Mouse (Mus musculus): Measurements from ENCODE around the gene Ppp1r12c. TPM values are rescaled to one million over a fixed set of nuclear protein-coding genes. Genes with fewer than 3 reads are reported as not detected.
A peak's percentile ranks its signal among the peaks of the same experiment; 100 is the strongest.

Gene Ppp1r12c
- polyA plus RNA-seq, 1 experiment from 2014 or later = 53.6 TPM

DNA sequence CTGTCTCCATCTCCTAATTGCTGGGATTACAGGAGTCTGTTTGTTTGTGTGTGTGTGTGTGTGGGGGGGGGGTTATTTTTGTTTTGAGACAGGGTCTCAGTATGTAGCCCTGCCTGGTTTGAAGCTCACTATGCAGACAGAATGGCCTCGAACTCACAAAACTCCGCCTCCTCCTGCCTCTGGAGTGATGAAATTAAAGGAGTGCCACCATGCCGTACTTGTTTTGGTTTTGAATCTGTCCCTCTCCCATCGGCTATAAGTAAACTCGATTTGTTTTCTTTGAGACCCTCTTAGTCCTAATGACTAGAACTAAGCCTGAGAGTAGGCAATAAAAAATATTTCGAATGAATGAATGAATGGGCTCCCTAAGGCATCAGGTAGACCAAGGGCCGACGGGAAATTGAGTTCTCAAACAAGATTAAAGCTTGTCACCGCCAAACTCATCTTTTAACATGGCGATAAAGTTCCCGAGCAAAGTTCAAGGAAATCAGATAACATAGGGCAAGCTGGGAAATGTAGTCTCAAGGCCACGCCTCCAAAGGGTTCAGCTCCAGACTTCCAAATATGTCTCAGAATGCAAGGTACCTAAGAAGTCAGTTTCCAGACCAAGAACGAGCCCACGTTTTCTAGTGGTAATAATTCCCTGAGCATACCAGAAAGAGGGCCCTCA lies 1.1 kb upstream of the Ppp1r12c start:
- peaks cover 21% of the 10 kb centered on the region for H3K4me1 ChIP-seq
- no peak for ATAC-seq (ENCODE audit: insufficient read depth, low FRiP score, low read depth)
- peak overlapping the region; percentile 62 for H3K4me2 ChIP-seq
- 8% methylated on average over 14 of the region's 14 CpGs for WGBS
- peak overlapping the region; percentile 93 for H3K4me3 ChIP-seq (replicated peaks)
- no peaks in the 10 kb centered on the region for H3K27me3 ChIP-seq (replicated peaks)
- no peaks in the 10 kb centered on the region for H3K36me3 ChIP-seq
- no peaks in the 10 kb centered on the region for H3K9me3 ChIP-seq
- no peak overlapping the region for H3K9ac ChIP-seq
- H3K27ac ChIP-seq = peak overlapping the region; percentile 94

DNA sequence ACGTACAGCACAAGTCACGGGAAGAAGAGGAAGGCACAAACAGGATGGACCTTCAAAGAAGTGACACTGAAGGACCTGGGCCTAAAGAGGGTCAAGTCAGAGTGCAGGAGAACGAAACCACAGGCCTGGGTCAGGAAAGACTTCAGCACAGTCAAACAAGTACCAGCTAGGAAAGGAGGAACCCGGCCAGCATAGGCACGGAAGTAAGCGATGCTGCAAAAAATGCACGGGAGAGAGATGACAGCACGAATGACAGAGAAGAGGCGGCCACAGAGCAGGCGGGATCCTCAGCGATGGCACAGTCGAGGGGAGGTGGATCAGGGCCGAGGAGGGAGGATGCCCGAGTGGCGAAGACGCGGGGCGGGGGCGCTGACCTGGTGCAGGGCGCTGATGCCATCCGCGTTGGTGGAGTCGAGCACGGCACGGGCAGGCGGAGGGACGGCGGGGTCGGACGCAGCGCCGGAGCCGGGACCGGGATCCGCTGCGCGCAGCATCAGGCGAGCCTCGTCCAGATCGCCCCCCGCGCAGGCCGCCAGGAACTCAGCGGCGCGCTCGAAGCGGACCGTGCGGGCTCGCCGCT lies 498 bp downstream of the Ppp1r12c start:
- H3K27me3 ChIP-seq (replicated peaks) = no peaks in the 10 kb centered on the region
- under 1% methylated on average over 26 of the region's 52 CpGs for WGBS
- peak overlapping the region; percentile 83 for H3K9ac ChIP-seq
- H3K9me3 ChIP-seq = no peaks in the 10 kb centered on the region
- peak overlapping the region; percentile 69 for H3K4me2 ChIP-seq
- H3K4me3 ChIP-seq (replicated peaks) = peak overlapping the region; percentile 93
- H3K36me3 ChIP-seq = no peaks in the 10 kb centered on the region
- peak overlapping the region; percentile 94 for H3K27ac ChIP-seq
- peak; percentile 37 for ATAC-seq (ENCODE audit: insufficient read depth, low FRiP score, low read depth)
- H3K4me1 ChIP-seq = peaks cover 23% of the 10 kb centered on the region

DNA sequence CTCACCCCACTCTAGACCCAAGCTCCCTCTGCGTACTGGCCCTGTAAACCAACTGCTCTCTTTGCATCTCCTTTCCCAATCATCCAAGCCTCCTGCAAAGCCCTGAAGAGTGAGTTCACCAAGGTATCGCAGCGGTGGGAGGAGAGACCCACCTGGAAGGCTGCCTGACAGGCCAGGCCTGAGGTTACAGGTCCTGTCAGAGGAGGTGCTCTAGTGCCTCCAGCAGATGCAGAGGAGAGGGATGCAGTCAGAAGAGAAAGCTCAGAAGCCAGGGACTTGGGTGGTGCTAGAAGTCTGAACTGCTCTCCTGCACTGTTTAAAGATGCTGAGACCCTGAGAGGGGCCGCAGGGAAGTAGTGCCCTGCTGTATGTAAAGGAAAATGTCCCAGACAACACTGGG lies 2.4 kb downstream of the Ppp1r12c start:
- H3K36me3 ChIP-seq = peaks cover 3% of the 10 kb centered on the region; the same call in 1 of the 2 replicates
- peak overlapping the region; percentile 93; the same call in 1 of the 2 replicates for H3K4me3 ChIP-seq (replicated peaks)
- no peaks in the 10 kb centered on the region for H3K9me3 ChIP-seq
- H3K27ac ChIP-seq = peak overlapping the region; percentile 61; the same call in 1 of the 2 replicates
- 85% methylated on average over 4 of the region's 4 CpGs for WGBS
- H3K4me2 ChIP-seq = peak overlapping the region; percentile 69
- peaks cover 23% of the 10 kb centered on the region for H3K4me1 ChIP-seq
- no peak overlapping the region; the same call in 1 of the 2 replicates for H3K9ac ChIP-seq
- ATAC-seq (ENCODE audit: insufficient read depth, low FRiP score, low read depth) = no peak
- no peaks in the 10 kb centered on the region for H3K27me3 ChIP-seq (replicated peaks)

DNA sequence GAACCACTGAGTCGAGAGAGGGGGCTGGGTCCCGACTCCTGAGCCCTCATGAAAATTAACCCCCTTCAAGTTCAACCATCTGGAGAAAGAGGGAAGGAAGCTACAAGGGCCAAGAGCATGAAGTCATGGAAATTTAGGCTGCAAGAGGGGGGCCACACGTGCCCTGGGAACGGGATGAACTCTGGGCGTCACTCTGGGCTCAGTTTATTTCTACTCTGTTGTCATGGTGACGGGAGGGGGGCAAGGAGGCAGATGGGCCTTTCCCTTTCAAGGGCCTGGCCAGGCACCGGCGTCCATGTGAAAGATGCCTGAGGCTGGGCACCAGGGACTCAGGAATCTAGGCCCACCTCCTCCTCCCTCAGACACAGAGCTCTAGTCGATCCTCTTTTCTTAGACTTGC lies 3.2 kb downstream of the Ppp1r12c start:
- H3K36me3 ChIP-seq = peaks cover 3% of the 10 kb centered on the region; the same call in 1 of the 2 replicates
- no peak overlapping the region for H3K9ac ChIP-seq
- H3K4me3 ChIP-seq (replicated peaks) = 0 out of 2 replicates have a peak overlapping the region, but pooled peaks have one; percentile 5
- 23% methylated on average over 9 of the region's 9 CpGs for WGBS
- H3K4me1 ChIP-seq = peaks cover 23% of the 10 kb centered on the region
- no peaks in the 10 kb centered on the region for H3K9me3 ChIP-seq
- ATAC-seq (ENCODE audit: insufficient read depth, low FRiP score, low read depth) = peak; percentile 3; the same call in 1 of the 2 replicates
- peak overlapping the region; percentile 61 for H3K27ac ChIP-seq
- H3K4me2 ChIP-seq = peak overlapping the region; percentile 69
- no peaks in the 10 kb centered on the region for H3K27me3 ChIP-seq (replicated peaks)

DNA sequence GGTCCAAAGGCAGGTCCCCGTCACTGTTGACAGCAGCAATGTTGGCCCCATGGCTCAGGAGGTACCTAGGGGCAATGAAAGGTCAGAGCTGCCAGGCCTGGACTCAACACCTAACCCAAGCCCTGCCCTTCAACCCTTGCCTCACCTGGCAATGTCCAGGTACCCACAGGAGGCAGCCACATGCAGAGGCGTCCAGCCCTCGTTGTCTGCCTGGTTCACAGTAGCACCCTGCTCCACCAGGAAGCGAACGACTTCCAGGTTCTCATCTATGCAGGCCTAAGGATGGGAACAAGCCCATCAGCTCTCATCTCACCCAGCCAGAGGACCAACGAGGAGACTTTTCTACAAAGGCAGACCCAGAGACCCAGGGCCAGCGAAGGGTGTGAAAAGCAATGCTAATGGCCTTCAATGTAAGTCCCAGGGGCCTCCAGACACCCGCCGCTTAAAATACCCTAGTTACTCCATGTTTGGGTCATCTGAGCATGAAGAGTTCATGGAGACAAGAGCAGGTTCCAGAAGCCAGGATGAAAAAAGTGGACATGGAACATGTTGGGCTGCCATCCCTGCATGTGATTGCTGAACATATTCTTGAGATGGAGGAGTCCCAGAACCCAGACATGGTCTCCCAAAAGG lies 4.1 kb downstream of the Ppp1r12c start:
- H3K27ac ChIP-seq = peak overlapping the region; percentile 51; the same call in 1 of the 2 replicates
- peaks cover 3% of the 10 kb centered on the region; the same call in 1 of the 2 replicates for H3K36me3 ChIP-seq
- H3K27me3 ChIP-seq (replicated peaks) = no peaks in the 10 kb centered on the region
- H3K4me1 ChIP-seq = peaks cover 31% of the 10 kb centered on the region
- peak overlapping the region; percentile 69; the same call in 1 of the 2 replicates for H3K4me2 ChIP-seq
- H3K4me3 ChIP-seq (replicated peaks) = no peak overlapping the region
- ATAC-seq (ENCODE audit: insufficient read depth, low FRiP score, low read depth) = no peak
- 88% methylated on average over 9 of the region's 9 CpGs for WGBS
- no peaks in the 10 kb centered on the region for H3K9me3 ChIP-seq
- H3K9ac ChIP-seq = no peak overlapping the region

DNA sequence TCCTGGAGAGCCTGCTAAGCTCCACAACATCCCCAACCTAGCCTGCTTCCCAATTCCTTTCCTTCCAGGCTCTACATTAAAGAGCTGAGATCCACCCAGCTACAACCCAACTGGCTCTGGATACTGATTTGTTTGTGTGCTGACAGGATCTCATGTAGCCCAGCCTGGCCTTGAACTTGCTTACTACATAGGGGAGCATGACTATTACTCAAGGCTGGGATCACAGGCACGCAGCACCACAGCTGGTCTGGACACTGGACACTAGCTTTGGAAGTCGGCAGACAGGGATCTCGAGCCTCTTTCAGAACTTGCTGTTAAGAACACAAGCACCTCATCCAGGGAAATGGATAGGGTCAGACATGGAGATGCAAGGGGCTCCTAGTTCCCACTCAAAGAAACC lies 5.0 kb downstream of the Ppp1r12c start:
- 89% methylated on average over 3 of the region's 3 CpGs for WGBS
- no peaks in the 10 kb centered on the region for H3K27me3 ChIP-seq (replicated peaks)
- ATAC-seq (ENCODE audit: insufficient read depth, low FRiP score, low read depth) = no peak
- H3K4me3 ChIP-seq (replicated peaks) = no peak overlapping the region
- H3K9ac ChIP-seq = no peak overlapping the region
- H3K27ac ChIP-seq = no peak overlapping the region
- peaks cover 37% of the 10 kb centered on the region for H3K4me1 ChIP-seq
- H3K36me3 ChIP-seq = peaks cover 3% of the 10 kb centered on the region; the same call in 1 of the 2 replicates
- H3K9me3 ChIP-seq = no peaks in the 10 kb centered on the region
- H3K4me2 ChIP-seq = no peak overlapping the region

DNA sequence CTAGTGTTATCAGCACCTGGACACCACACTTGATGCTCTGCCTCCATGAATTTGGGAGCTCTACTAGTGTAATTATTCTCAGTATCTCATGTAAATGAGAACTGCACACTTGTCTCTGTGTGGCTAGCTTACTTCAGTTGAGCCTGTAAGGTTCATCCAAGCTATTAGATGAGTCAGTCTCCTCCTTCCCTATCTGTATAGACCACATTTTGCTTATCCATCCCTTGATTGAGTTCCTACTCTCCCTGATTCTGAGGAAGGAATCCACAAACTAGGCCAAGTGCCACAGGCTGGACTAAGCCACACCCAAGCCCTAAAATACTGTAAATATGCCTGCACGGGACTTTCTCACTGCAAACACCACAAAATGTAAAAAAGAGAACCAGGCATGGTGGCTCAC lies 7.5 kb downstream of the Ppp1r12c start:
- peaks cover 12% of the 10 kb centered on the region for H3K36me3 ChIP-seq
- H3K27ac ChIP-seq = no peak overlapping the region
- H3K27me3 ChIP-seq (replicated peaks) = no peaks in the 10 kb centered on the region
- WGBS = 42% methylated on average over 1 of the region's 1 CpGs
- peaks cover 27% of the 10 kb centered on the region for H3K4me1 ChIP-seq
- H3K9me3 ChIP-seq = no peaks in the 10 kb centered on the region
- ATAC-seq (ENCODE audit: insufficient read depth, low FRiP score, low read depth) = no peak
- H3K4me3 ChIP-seq (replicated peaks) = no peak overlapping the region
- no peak overlapping the region for H3K4me2 ChIP-seq
- no peak overlapping the region for H3K9ac ChIP-seq

DNA sequence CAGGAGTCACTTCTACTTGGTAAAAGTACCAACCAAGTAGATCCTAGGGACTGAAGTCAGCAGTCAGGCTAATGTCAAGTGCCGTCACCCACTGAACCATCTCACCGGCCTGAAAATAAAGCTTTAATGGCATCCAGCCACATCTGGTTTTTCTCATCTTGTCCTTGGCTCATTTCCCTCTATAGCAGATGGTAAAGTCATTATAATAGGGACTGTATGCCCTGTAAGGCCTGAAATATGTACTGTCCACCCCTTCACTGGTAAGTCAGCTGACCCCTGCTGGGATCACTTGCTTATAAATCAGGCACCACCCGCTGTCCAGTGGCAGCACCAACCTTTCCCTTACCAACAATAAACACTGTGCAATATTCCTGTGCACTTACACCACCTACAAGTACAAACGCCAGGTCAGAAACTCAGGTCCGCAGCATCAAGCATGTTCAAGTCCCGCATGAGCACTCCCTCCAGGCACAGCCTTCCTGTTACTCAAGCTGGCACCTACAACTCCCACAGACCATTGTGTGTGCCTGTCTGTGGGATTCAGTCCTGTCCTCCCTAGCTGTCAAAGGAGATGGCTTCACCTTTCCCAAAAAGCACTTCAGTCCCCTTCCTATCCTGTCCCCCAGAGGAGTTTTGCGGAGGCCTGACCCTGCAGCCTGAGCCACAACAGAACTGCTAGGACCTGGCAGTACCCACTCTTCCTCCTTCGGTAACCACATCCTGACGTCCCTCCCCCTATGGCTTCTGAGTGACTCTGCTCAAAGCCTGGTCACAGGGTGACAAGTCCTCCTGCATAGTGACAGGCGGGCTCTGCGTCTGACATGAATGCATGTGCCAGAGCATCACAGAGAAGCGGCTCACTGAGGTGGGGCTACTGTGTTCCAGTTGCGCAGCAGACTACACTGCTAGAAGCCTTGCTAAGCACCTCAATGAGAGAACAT lies 8.9 kb downstream of the Ppp1r12c start:
- H3K36me3 ChIP-seq = peaks cover 15% of the 10 kb centered on the region
- no peak overlapping the region for H3K4me2 ChIP-seq
- no peak overlapping the region for H3K9ac ChIP-seq
- H3K27me3 ChIP-seq (replicated peaks) = no peaks in the 10 kb centered on the region
- H3K4me3 ChIP-seq (replicated peaks) = no peak overlapping the region
- 72% methylated on average over 13 of the region's 13 CpGs for WGBS
- H3K4me1 ChIP-seq = peaks cover 15% of the 10 kb centered on the region
- no peaks in the 10 kb centered on the region for H3K9me3 ChIP-seq
- no peak for ATAC-seq (ENCODE audit: insufficient read depth, low FRiP score, low read depth)
- peak overlapping the region; percentile 27; the same call in 1 of the 2 replicates for H3K27ac ChIP-seq

DNA sequence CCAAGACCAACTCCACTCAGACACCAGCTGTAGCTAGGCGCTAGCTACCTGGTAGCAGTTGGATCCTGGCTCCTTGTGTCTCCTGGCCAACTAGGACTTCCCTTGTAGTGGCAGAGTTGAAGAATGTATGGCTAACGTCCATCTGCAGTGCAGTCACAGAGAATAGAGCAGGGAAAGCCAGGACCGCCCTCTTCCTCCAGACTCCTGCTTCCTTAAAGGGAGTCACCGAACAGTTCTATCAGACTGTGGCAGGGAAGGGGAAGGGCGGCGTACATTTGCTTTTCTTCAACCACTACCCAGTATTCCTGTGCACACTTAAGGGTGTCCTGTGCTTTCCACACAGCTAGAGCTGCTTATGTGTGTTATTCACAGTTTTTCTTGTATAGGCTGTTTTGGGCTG lies 10.2 kb downstream of the Ppp1r12c start:
- 73% methylated on average over 6 of the region's 6 CpGs for WGBS
- Histone ChIP-seq H3K9me3 (no peaks in the 10 kb centered on the region), H3K9ac (no peak overlapping the region), H3K4me1 (peaks cover 14% of the 10 kb centered on the region), H3K4me2 (no peak overlapping the region), H3K27me3 (replicated peaks) (no peaks in the 10 kb centered on the region), H3K4me3 (replicated peaks) (no peak overlapping the region), H3K27ac (no peak overlapping the region), H3K36me3 (peaks cover 18% of the 10 kb centered on the region)
- ATAC-seq (ENCODE audit: insufficient read depth, low FRiP score, low read depth) = no peak

DNA sequence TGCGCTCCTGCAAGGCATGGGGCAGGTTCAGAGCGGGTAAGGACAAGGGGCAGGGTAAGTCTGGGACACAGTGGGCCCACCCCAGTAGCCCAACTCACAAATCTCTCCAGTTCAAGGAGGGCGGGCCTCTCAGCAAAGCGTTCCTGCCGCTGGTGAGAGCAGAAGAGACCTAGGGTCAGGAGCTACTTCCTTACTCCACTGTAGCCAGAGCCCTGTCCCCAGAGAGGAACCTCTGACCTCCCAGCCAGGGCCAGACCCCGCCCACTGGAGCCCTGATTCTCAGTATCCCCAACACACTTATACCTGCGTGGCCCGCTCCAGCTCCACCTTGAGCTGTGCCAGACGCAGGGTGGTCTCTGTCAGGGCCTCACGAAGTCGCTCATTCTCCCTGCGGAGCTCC lies 19.2 kb downstream of the Ppp1r12c start:
- H3K4me2 ChIP-seq = no peak overlapping the region
- H3K36me3 ChIP-seq = peaks cover 49% of the 10 kb centered on the region
- 84% methylated on average over 12 of the region's 12 CpGs for WGBS
- H3K9ac ChIP-seq = no peak overlapping the region
- no peaks in the 10 kb centered on the region for H3K27me3 ChIP-seq (replicated peaks)
- no peaks in the 10 kb centered on the region for H3K9me3 ChIP-seq
- peaks cover 16% of the 10 kb centered on the region; the same call in 1 of the 2 replicates for H3K4me1 ChIP-seq
- ATAC-seq (ENCODE audit: insufficient read depth, low FRiP score, low read depth) = no peak
- H3K27ac ChIP-seq = no peak overlapping the region
- H3K4me3 ChIP-seq (replicated peaks) = no peak overlapping the region

DNA sequence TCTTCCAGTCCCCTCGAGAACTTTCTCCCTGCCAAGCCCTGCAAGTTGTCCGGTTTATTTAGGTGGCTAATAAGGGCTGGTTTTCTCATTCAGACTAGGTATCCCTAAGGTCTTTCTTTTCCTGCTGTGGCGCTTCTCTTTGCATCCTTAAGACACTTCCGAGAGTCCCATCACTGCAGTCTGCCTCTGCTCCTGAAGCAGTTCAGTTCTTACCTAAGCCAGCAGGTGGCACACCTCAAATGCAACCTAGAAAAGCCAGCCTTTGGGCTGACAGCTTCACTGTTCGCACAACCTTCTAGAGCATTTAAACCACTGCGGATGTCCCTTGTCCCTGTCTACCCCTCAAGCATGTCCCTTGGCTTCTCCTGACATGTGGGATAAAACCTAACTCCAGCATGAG lies 21.8 kb downstream of the Ppp1r12c start:
- Histone ChIP-seq H3K9ac (no peak overlapping the region), H3K4me1 (peaks cover 17% of the 10 kb centered on the region; the same call in 1 of the 2 replicates), H3K4me3 (replicated peaks) (no peak overlapping the region), H3K9me3 (no peaks in the 10 kb centered on the region), H3K27ac (no peak overlapping the region), H3K4me2 (no peak overlapping the region), H3K27me3 (replicated peaks) (no peaks in the 10 kb centered on the region), H3K36me3 (peaks cover 34% of the 10 kb centered on the region)
- ATAC-seq (ENCODE audit: insufficient read depth, low FRiP score, low read depth) = no peak
- 24% methylated on average over 6 of the region's 6 CpGs for WGBS
